Comparison of ENCODE assay signal across 8 mouse cellular contexts in genomic region chr17:35164218-35164567, GRCm38 (mm10). TPM values are rescaled to one million over a fixed set of nuclear protein-coding genes. Genes with fewer than 3 reads are reported as not detected.
DNase-seq lines count a peak whose midpoint lies in the region; ATAC-seq and TF ChIP-seq lines count a peak whose summit lies in the region.

No protein-coding gene starts in this region.

- H3K9ac ChIP-seq in embryonic facial prominence, embryonic 14.5 days (ENCODE audit: low read depth, low read length): peak overlapping the region; percentile 99
- peak overlapping the region; percentile 100 for H3K9ac ChIP-seq in limb, embryonic 12.5 days (replicated peaks)
- peak overlapping the region; percentile 100 for H3K9ac ChIP-seq in neural tube, embryonic 15.5 days (replicated peaks)

- H3K27ac ChIP-seq in embryonic facial prominence, embryonic 14.5 days (replicated peaks; ENCODE audit: low read depth, low read length): peak overlapping the region; percentile 94
- peak overlapping the region; percentile 98 for H3K27ac ChIP-seq in limb, embryonic 12.5 days
- H3K27ac ChIP-seq in neural tube, embryonic 15.5 days (replicated peaks): peak overlapping the region; percentile 93

- H3K4me3 ChIP-seq in lung, adult 2 months (replicated peaks; ENCODE audit: extremely low read depth, low read depth, low read length): peak overlapping the region; percentile 92
- peak overlapping the region; percentile 93 for H3K4me3 ChIP-seq in embryonic facial prominence, embryonic 14.5 days (ENCODE audit: low read depth, low read length)
- peak overlapping the region; percentile 99 for H3K4me3 ChIP-seq in limb, embryonic 12.5 days (replicated peaks)
- H3K4me3 ChIP-seq in neural tube, embryonic 15.5 days (replicated peaks): peak overlapping the region; percentile 99

- no peaks in the 10 kb centered on the region for H3K9me3 ChIP-seq in embryonic facial prominence, embryonic 14.5 days (ENCODE audit: control insufficient read depth, low read length)
- H3K9me3 ChIP-seq in limb, embryonic 12.5 days: no peaks in the 10 kb centered on the region
- H3K9me3 ChIP-seq in neural tube, embryonic 15.5 days (replicated peaks): no peaks in the 10 kb centered on the region

- no peak for DNase-seq in lung, adult 2 months
- no peak for DNase-seq in lung, postnatal 10 days
- no peak for DNase-seq in embryonic facial prominence, embryonic 14.5 days (ENCODE audit: low spot score)
- DNase-seq in cerebellum, postnatal 25 days: no peak
- DNase-seq in spleen, adult 18-20 months: no peak
- DNase-seq in urinary bladder, postnatal 4 days (ENCODE audit: low spot score in 2 of 2): no peak

- WGBS in lung, adult 2 months: under 1% methylated on average over 27 of the region's 28 CpGs
- WGBS in embryonic facial prominence, embryonic 14.5 days: 0% methylated on average over 16 of the region's 28 CpGs
- 2% methylated on average over 28 of the region's 28 CpGs for WGBS in limb, embryonic 12.5 days
- 0% methylated on average over 24 of the region's 28 CpGs for WGBS in neural tube, embryonic 15.5 days

- TF ChIP-seq CTCF in lung, adult 2 months (IDR thresholded peaks at IDR 0.05; ENCODE audit: insufficient read depth, low read length): no peak

- no peaks in the 10 kb centered on the region for H3K27me3 ChIP-seq in embryonic facial prominence, embryonic 14.5 days (replicated peaks; ENCODE audit: control insufficient read depth, insufficient read depth, low read length)
- no peaks in the 10 kb centered on the region for H3K27me3 ChIP-seq in limb, embryonic 12.5 days
- no peaks in the 10 kb centered on the region for H3K27me3 ChIP-seq in neural tube, embryonic 15.5 days (replicated peaks)

- no peak for TF ChIP-seq POLR2A in lung, adult 2 months (IDR thresholded peaks at IDR 0.05; ENCODE audit: borderline replicate concordance, extremely low read depth, low read depth, low read length)

- H3K36me3 ChIP-seq in embryonic facial prominence, embryonic 14.5 days (ENCODE audit: control insufficient read depth, insufficient read depth, low read length): peaks cover 31% of the 10 kb centered on the region
- H3K36me3 ChIP-seq in limb, embryonic 12.5 days: peaks cover 36% of the 10 kb centered on the region
- H3K36me3 ChIP-seq in neural tube, embryonic 15.5 days: peaks cover 30% of the 10 kb centered on the region

- ATAC-seq in embryonic facial prominence, embryonic 14.5 days (ENCODE audit: low read depth): no peak
- no peak for ATAC-seq in limb, embryonic 12.5 days (ENCODE audit: insufficient number of reproducible peaks, insufficient read depth, low FRiP score, low TSS enrichment, low read depth)
- no peak for ATAC-seq in neural tube, embryonic 15.5 days (ENCODE audit: low FRiP score)

- H3K4me2 ChIP-seq in embryonic facial prominence, embryonic 14.5 days (ENCODE audit: low read depth, low read length): peak overlapping the region; percentile 84
- H3K4me2 ChIP-seq in limb, embryonic 12.5 days: peak overlapping the region; percentile 92
- H3K4me2 ChIP-seq in neural tube, embryonic 15.5 days: peak overlapping the region; percentile 95

- H3K4me1 ChIP-seq in lung, adult 2 months (ENCODE audit: control insufficient read depth, insufficient read depth, low read length): peaks cover 23% of the 10 kb centered on the region
- H3K4me1 ChIP-seq in embryonic facial prominence, embryonic 14.5 days (ENCODE audit: control insufficient read depth, insufficient read depth, low read length): peaks cover 21% of the 10 kb centered on the region
- H3K4me1 ChIP-seq in limb, embryonic 12.5 days (replicated peaks): peaks cover 22% of the 10 kb centered on the region
- H3K4me1 ChIP-seq in neural tube, embryonic 15.5 days: peaks cover 42% of the 10 kb centered on the region

RNA-seq across cellular contexts. Expression of gene Prrc2a, which starts 0.5 kb away (rescaled TPM):
- 327 and 373 TPM in 2 replicates for polyA plus RNA-seq in lung, adult 2 months (2012; rRNA removed)
- 151 and 172 TPM in 2 replicates for polyA plus RNA-seq in embryonic facial prominence, embryonic 14.5 days (2014; fragmentation: Nextera tagmentation; extraction: Ambion mirVana)
- polyA plus RNA-seq in limb, embryonic 12.5 days (2016; fragmentation: Nextera tagmentation; extraction: Ambion mirVana): 212 and 231 TPM in 2 replicates
- polyA plus RNA-seq in neural tube, embryonic 15.5 days (2015; fragmentation: Nextera tagmentation; extraction: Ambion mirVana): 155 TPM in 2 replicates

RNA-seq across cellular contexts. Expression of gene Aif1, which starts 11.7 kb away (rescaled TPM):
- 1.4 and 1.6 TPM in 2 replicates for polyA plus RNA-seq in lung, adult 2 months (2012; rRNA removed)
- 16.5 and 17.7 TPM in 2 replicates for polyA plus RNA-seq in embryonic facial prominence, embryonic 14.5 days (2014; fragmentation: Nextera tagmentation; extraction: Ambion mirVana)
- polyA plus RNA-seq in limb, embryonic 12.5 days (2016; fragmentation: Nextera tagmentation; extraction: Ambion mirVana): 4.7 and 4.9 TPM in 2 replicates
- 12.1 and 12.3 TPM in 2 replicates for polyA plus RNA-seq in neural tube, embryonic 15.5 days (2015; fragmentation: Nextera tagmentation; extraction: Ambion mirVana)

RNA-seq across cellular contexts. Expression of gene Lst1, which starts 24.0 kb away (rescaled TPM):
- polyA plus RNA-seq in lung, adult 2 months (2012; rRNA removed): 19.7 and 37.0 TPM in 2 replicates
- polyA plus RNA-seq in embryonic facial prominence, embryonic 14.5 days (2014; fragmentation: Nextera tagmentation; extraction: Ambion mirVana): 22.2 and 26.9 TPM in 2 replicates
- 5.6 and 6.0 TPM in 2 replicates for polyA plus RNA-seq in limb, embryonic 12.5 days (2016; fragmentation: Nextera tagmentation; extraction: Ambion mirVana)
- 8.3 and 12.1 TPM in 2 replicates for polyA plus RNA-seq in neural tube, embryonic 15.5 days (2015; fragmentation: Nextera tagmentation; extraction: Ambion mirVana)

RNA-seq across cellular contexts. Expression of gene Bag6, which starts 29.2 kb away (rescaled TPM):
- 227 and 234 TPM in 2 replicates for polyA plus RNA-seq in lung, adult 2 months (2012; rRNA removed)
- polyA plus RNA-seq in embryonic facial prominence, embryonic 14.5 days (2014; fragmentation: Nextera tagmentation; extraction: Ambion mirVana): 72.2 and 77.3 TPM in 2 replicates
- polyA plus RNA-seq in limb, embryonic 12.5 days (2016; fragmentation: Nextera tagmentation; extraction: Ambion mirVana): 70.4 TPM in 2 replicates
- 54.7 and 62.7 TPM in 2 replicates for polyA plus RNA-seq in neural tube, embryonic 15.5 days (2015; fragmentation: Nextera tagmentation; extraction: Ambion mirVana)

RNA-seq across cellular contexts. Expression of gene Ltb, which starts 30.0 kb away (rescaled TPM):
- 28.1 and 29.9 TPM in 2 replicates for polyA plus RNA-seq in lung, adult 2 months (2012; rRNA removed)
- 2.0 and 3.3 TPM in 2 replicates for polyA plus RNA-seq in embryonic facial prominence, embryonic 14.5 days (2014; fragmentation: Nextera tagmentation; extraction: Ambion mirVana)
- polyA plus RNA-seq in limb, embryonic 12.5 days (2016; fragmentation: Nextera tagmentation; extraction: Ambion mirVana): 0.49 and 0.64 TPM in 2 replicates
- polyA plus RNA-seq in neural tube, embryonic 15.5 days (2015; fragmentation: Nextera tagmentation; extraction: Ambion mirVana): 0.63 and 7.3 TPM in 2 replicates
